Mouse (Mus musculus): ENCODE measurements around the gene Enthd1. TPM values are rescaled to one million over a fixed set of nuclear protein-coding genes. Genes with fewer than 3 reads are reported as not detected.

Gene Enthd1
- polyA plus RNA-seq, 1 experiment from 2014 or later, result not detected

DNA sequence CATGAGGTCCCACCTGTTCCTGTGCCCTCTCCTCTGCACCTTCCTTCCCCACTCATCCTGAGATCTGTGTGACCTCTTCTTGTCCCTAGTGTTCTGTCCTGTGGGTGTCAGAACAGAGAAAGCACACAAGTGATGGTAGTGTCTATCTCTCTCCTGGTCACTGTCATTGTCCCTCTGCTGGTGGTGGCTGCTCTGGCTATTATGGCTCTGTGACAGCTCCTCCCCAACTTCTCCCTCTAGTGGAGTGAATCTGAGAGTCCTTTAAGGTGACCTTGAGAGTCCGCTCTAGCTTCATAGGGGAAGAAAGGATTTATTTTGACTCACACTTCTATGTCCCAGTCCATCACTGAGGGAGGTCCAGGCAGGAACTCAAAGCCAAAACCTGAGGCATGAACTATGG is 79.4 kb downstream of the Enthd1 start:
- Histone ChIP-seq H3K9ac (ENCODE audit: low read length) (no peak overlapping the region), H3K36me3 (ENCODE audit: control insufficient read depth, insufficient read depth) (no peaks in the 10 kb centered on the region), H3K27ac (ENCODE audit: low read length) (no peak overlapping the region), H3K4me3 (ENCODE audit: low read length) (no peak overlapping the region), H3K27me3 (ENCODE audit: control insufficient read depth, insufficient read depth, low read length) (no peaks in the 10 kb centered on the region), H3K4me1 (ENCODE audit: control insufficient read depth, insufficient read depth, low read length) (no peaks in the 10 kb centered on the region), H3K4me2 (ENCODE audit: low read depth, low read length) (no peak overlapping the region), H3K9me3 (replicated peaks; ENCODE audit: control insufficient read depth, low read length) (no peaks in the 10 kb centered on the region)
- no peak for ATAC-seq (replicated peaks; ENCODE audit: extremely low read depth, insufficient read depth, low FRiP score)
- 75% methylated on average over 1 of the region's 1 CpGs for WGBS

DNA sequence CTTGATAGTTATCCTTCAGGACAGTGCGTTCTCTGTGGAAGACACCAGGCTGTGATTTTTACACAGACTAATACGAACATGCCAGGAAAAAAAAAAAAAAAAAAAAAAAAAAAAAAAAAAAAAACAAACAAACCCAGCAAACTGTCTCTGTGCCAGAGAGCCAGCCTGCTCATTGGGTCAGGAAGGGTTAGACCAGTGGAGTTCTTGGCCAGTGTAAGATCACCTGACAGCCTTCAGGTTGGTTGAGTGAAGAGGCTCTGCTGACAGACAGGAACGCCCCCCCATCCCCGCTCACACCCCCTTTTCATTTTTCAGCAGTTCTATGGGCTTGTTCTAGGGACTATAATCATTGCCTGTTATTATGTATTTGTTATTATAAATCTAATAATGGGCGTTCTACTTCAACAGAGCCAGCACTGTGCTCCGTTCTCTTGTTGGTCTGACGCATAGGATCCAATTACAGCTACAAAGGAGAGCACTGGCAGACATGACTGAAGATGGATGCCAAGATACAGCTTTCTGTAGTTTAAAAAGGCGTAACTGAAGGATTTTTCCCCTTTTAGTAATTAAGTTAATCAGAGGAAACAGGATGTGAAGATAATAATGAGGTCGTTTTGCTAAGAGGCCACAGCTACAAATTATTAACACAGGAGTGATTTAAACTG is 81.8 kb downstream of the Enthd1 start:
- Histone ChIP-seq H3K9ac (ENCODE audit: low read length) (no peak overlapping the region), H3K4me2 (ENCODE audit: low read depth, low read length) (no peak overlapping the region), H3K4me3 (ENCODE audit: low read length) (no peak overlapping the region), H3K27ac (ENCODE audit: low read length) (no peak overlapping the region), H3K27me3 (ENCODE audit: control insufficient read depth, insufficient read depth, low read length) (no peaks in the 10 kb centered on the region), H3K9me3 (replicated peaks; ENCODE audit: control insufficient read depth, low read length) (no peaks in the 10 kb centered on the region), H3K36me3 (ENCODE audit: control insufficient read depth, insufficient read depth) (no peaks in the 10 kb centered on the region), H3K4me1 (ENCODE audit: control insufficient read depth, insufficient read depth, low read length) (no peaks in the 10 kb centered on the region)
- no peak for ATAC-seq (replicated peaks; ENCODE audit: extremely low read depth, insufficient read depth, low FRiP score)
- WGBS, result 80% methylated on average over 9 of the region's 9 CpGs

DNA sequence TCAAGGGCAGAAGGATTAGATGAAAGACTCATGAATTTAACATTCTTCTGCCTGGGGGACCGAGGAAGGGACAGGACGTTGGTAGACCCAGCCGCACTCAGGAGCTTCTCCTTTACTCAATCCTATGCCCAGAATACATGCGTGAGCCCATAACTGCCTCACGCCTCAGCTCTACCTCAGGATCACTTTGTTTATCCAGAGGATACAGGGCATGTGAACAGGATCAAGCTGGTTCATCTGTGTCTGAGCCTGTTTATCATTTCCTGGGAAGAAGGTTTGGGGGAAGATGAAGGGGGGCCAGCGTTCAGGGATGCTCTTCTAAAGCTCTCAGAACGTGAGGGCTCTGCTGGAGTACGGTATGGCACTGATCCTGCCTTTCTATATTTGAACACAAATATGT is 82.6 kb downstream of the Enthd1 start:
- Histone ChIP-seq H3K4me3 (ENCODE audit: low read length) (no peak overlapping the region), H3K4me1 (ENCODE audit: control insufficient read depth, insufficient read depth, low read length) (no peaks in the 10 kb centered on the region), H3K9ac (ENCODE audit: low read length) (no peak overlapping the region), H3K27ac (ENCODE audit: low read length) (no peak overlapping the region), H3K9me3 (replicated peaks; ENCODE audit: control insufficient read depth, low read length) (no peaks in the 10 kb centered on the region), H3K4me2 (ENCODE audit: low read depth, low read length) (no peak overlapping the region), H3K27me3 (ENCODE audit: control insufficient read depth, insufficient read depth, low read length) (no peaks in the 10 kb centered on the region), H3K36me3 (ENCODE audit: control insufficient read depth, insufficient read depth) (no peaks in the 10 kb centered on the region)
- 66% methylated on average over 8 of the region's 8 CpGs for WGBS
- no peak for ATAC-seq (replicated peaks; ENCODE audit: extremely low read depth, insufficient read depth, low FRiP score)

DNA sequence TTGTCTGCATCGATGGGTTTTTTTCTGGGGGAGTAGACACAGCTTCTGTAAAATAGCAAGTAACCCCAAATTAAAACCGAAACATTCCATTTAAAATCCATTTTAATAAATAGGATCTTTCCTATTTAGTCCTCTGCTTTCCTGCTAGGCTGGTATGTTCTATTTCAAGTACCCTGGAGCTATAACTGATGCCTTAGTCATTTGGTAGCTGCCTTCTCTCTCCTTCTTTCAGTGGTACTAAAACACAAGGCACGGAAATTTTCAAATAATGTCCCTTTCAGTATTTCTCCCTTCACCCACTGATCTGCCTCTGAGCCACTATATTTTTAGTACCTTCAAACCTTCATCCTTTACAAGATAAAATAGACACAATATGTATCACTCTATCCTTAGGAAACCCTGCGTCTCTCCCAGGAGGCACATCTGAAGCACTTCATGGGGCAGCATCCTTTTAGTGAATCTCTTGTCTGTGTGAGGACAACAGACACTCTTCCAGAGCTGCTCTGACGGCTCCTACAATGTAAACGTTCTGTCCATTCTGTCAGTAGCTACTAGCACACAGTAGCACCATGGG is 90.4 kb downstream of the Enthd1 start:
- no peak overlapping the region for H3K4me3 ChIP-seq (ENCODE audit: low read length)
- H3K27me3 ChIP-seq (ENCODE audit: control insufficient read depth, insufficient read depth, low read length), result no peaks in the 10 kb centered on the region
- 76% methylated on average over 6 of the region's 6 CpGs for WGBS
- ATAC-seq (replicated peaks; ENCODE audit: extremely low read depth, insufficient read depth, low FRiP score), result no peak
- H3K27ac ChIP-seq (ENCODE audit: low read length), result no peak overlapping the region
- H3K4me2 ChIP-seq (ENCODE audit: low read depth, low read length), result no peak overlapping the region
- H3K36me3 ChIP-seq (ENCODE audit: control insufficient read depth, insufficient read depth), result no peaks in the 10 kb centered on the region
- H3K9ac ChIP-seq (ENCODE audit: low read length), result no peak overlapping the region
- H3K9me3 ChIP-seq (replicated peaks; ENCODE audit: control insufficient read depth, low read length), result no peaks in the 10 kb centered on the region
- no peaks in the 10 kb centered on the region for H3K4me1 ChIP-seq (ENCODE audit: control insufficient read depth, insufficient read depth, low read length)

DNA sequence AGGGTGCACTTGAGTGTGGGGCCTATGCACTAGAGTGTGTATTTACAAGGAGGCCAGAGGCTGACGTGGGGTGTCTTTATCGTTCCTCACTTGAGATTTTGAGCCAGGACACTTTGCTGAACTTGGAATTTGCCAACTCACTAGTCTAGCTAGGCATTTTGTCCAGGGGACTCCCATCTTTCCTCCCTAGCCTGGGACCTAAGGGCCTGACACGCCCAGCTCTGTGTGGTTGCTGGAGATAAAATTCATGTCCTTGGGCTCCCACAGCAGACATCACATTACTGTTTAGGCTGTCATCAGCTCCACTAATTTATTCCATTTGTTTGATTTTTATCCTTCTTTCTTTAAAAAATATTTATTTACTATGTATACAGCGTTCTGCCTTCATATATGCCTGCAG is 97.1 kb downstream of the Enthd1 start:
- Histone ChIP-seq H3K9me3 (replicated peaks; ENCODE audit: control insufficient read depth, low read length) (no peaks in the 10 kb centered on the region), H3K4me2 (ENCODE audit: low read depth, low read length) (no peak overlapping the region), H3K4me3 (ENCODE audit: low read length) (no peak overlapping the region), H3K36me3 (ENCODE audit: control insufficient read depth, insufficient read depth) (no peaks in the 10 kb centered on the region), H3K4me1 (ENCODE audit: control insufficient read depth, insufficient read depth, low read length) (no peaks in the 10 kb centered on the region), H3K27ac (ENCODE audit: low read length) (no peak overlapping the region), H3K9ac (ENCODE audit: low read length) (no peak overlapping the region), H3K27me3 (ENCODE audit: control insufficient read depth, insufficient read depth, low read length) (peaks cover 6% of the 10 kb centered on the region)
- 80% methylated on average over 4 of the region's 4 CpGs for WGBS
- ATAC-seq (replicated peaks; ENCODE audit: extremely low read depth, insufficient read depth, low FRiP score), result no peak

DNA sequence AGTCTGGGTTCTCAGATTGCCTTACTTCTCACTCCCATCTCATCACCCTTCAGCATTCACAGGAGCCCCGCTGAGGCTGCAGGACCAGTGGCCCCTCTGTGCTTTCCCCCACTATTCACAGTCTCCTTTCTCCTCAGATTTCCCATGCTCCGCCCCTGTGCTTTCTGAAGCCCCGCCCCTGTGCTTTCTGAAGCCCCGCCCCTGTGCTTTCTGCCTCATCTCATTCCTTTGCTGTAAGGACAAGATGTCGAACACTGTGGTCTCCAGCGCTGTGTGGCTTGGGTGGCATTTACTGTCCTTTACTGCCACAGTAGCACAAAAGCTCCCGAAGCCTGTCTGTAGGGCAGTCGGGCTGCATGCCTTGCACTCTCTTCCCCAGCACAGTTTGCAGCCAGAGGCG is 102.8 kb downstream of the Enthd1 start:
- Histone ChIP-seq H3K9ac (ENCODE audit: low read length) (no peak overlapping the region), H3K27ac (ENCODE audit: low read length) (no peak overlapping the region), H3K4me2 (ENCODE audit: low read depth, low read length) (peak overlapping the region; percentile 47), H3K4me1 (ENCODE audit: control insufficient read depth, insufficient read depth, low read length) (peaks cover 9% of the 10 kb centered on the region), H3K9me3 (replicated peaks; ENCODE audit: control insufficient read depth, low read length) (no peaks in the 10 kb centered on the region), H3K4me3 (ENCODE audit: low read length) (0 out of 2 replicates have a peak overlapping the region, but pooled peaks have one; percentile 16), H3K36me3 (ENCODE audit: control insufficient read depth, insufficient read depth) (no peaks in the 10 kb centered on the region), H3K27me3 (ENCODE audit: control insufficient read depth, insufficient read depth, low read length) (peaks cover 11% of the 10 kb centered on the region)
- 5% methylated on average over 9 of the region's 9 CpGs for WGBS
- no peak for ATAC-seq (replicated peaks; ENCODE audit: extremely low read depth, insufficient read depth, low FRiP score)

DNA sequence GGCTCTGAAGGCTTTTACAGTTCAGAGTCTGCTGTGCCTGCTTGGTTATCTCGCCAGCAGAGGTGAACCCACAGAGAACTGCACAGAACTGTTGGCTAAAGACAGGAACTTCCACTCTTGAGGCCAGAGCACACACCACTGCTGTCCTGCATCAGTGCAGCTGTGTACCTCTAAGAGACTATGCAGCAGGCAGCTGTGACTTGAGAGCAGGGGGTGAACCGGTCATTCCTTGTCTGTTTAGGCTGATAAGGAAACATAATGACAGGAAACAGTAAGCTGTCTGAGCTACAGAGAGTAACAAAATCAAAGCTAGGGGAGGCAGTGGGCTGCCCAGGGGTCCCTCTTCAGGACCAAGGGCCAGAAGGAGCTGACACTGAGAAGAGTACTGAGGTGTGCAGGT is 103.5 kb downstream of the Enthd1 start:
- WGBS, result 20% methylated on average over 2 of the region's 2 CpGs
- no peaks in the 10 kb centered on the region for H3K36me3 ChIP-seq (ENCODE audit: control insufficient read depth, insufficient read depth)
- H3K4me3 ChIP-seq (ENCODE audit: low read length), result no peak overlapping the region
- H3K9ac ChIP-seq (ENCODE audit: low read length), result no peak overlapping the region
- peak; percentile 28; the same call in 1 of the 2 replicates for ATAC-seq (replicated peaks; ENCODE audit: extremely low read depth, insufficient read depth, low FRiP score)
- no peak overlapping the region for H3K4me2 ChIP-seq (ENCODE audit: low read depth, low read length)
- no peaks in the 10 kb centered on the region for H3K9me3 ChIP-seq (replicated peaks; ENCODE audit: control insufficient read depth, low read length)
- peaks cover 11% of the 10 kb centered on the region for H3K27me3 ChIP-seq (ENCODE audit: control insufficient read depth, insufficient read depth, low read length)
- H3K4me1 ChIP-seq (ENCODE audit: control insufficient read depth, insufficient read depth, low read length), result peaks cover 9% of the 10 kb centered on the region
- H3K27ac ChIP-seq (ENCODE audit: low read length), result no peak overlapping the region

DNA sequence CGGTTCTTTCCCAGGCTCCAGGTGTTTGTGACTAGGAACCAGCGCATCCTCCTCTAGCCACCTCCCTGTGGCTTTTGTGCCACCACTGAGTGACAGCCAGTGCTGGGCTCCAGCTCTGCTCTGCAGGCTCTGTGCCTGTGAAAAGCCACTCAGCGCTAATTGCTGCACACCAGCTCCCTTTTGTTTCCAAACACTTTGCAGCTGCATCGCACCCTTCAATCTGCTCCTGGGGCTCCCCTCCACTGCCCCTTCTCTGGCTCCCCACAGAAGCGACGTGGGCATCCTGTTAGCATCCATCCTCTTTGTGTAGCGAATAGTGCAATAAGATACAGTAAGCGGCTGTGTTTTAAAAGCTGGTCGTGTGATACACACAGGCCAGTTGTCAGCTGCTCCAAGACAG is 104.9 kb downstream of the Enthd1 start:
- peaks cover 11% of the 10 kb centered on the region for H3K27me3 ChIP-seq (ENCODE audit: control insufficient read depth, insufficient read depth, low read length)
- H3K9me3 ChIP-seq (replicated peaks; ENCODE audit: control insufficient read depth, low read length), result no peaks in the 10 kb centered on the region
- H3K4me1 ChIP-seq (ENCODE audit: control insufficient read depth, insufficient read depth, low read length), result peaks cover 9% of the 10 kb centered on the region
- no peak overlapping the region for H3K27ac ChIP-seq (ENCODE audit: low read length)
- H3K36me3 ChIP-seq (ENCODE audit: control insufficient read depth, insufficient read depth), result no peaks in the 10 kb centered on the region
- WGBS, result 64% methylated on average over 9 of the region's 9 CpGs
- H3K4me2 ChIP-seq (ENCODE audit: low read depth, low read length), result no peak overlapping the region
- ATAC-seq (replicated peaks; ENCODE audit: extremely low read depth, insufficient read depth, low FRiP score), result no peak
- no peak overlapping the region for H3K4me3 ChIP-seq (ENCODE audit: low read length)
- H3K9ac ChIP-seq (ENCODE audit: low read length), result no peak overlapping the region

DNA sequence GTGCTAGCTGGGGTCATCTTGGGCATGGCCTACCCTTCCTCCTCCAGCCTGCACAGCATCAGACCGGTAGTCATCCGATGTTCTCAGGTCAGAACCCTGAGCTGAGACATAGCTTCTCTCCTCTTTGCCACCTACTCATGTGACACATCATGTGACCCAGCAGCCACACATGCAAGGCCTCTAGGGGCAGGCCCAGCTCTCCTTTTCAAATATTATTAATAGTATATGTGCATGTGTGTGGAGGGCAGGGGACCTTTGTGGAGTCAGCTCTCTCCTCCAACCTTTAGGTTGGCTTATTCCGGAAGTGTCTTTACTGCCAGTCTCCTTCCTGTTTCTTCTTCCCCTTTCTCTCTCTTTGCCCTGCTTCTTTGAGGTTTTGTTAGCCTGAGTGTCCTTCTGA is 107.0 kb downstream of the Enthd1 start:
- Histone ChIP-seq H3K9ac (ENCODE audit: low read length) (no peak overlapping the region), H3K27me3 (ENCODE audit: control insufficient read depth, insufficient read depth, low read length) (peaks cover 9% of the 10 kb centered on the region), H3K9me3 (replicated peaks; ENCODE audit: control insufficient read depth, low read length) (no peaks in the 10 kb centered on the region), H3K4me3 (ENCODE audit: low read length) (no peak overlapping the region), H3K4me2 (ENCODE audit: low read depth, low read length) (no peak overlapping the region), H3K4me1 (ENCODE audit: control insufficient read depth, insufficient read depth, low read length) (peaks cover 9% of the 10 kb centered on the region), H3K36me3 (ENCODE audit: control insufficient read depth, insufficient read depth) (no peaks in the 10 kb centered on the region), H3K27ac (ENCODE audit: low read length) (no peak overlapping the region)
- no peak for ATAC-seq (replicated peaks; ENCODE audit: extremely low read depth, insufficient read depth, low FRiP score)
- WGBS, result 86% methylated on average over 3 of the region's 3 CpGs

Measured in heart, embryonic 16.5 days (tissue).